Mouse (Mus musculus) heart, postnatal 0 days (tissue): ENCODE results near the gene 0610012G03Rik. TPM values are rescaled to one million over a fixed set of nuclear protein-coding genes. Genes with fewer than 3 reads are reported as not detected.

Experiments
- ATAC-seq: fragments of 200-750 bp; cut with Nextera tagmentation; 2 replicates; pipeline ENCODE4 v1.8.0; 2017; ENCODE audit warnings: low read depth, moderate number of reproducible peaks, moderate library complexity; ENCODE audit not compliant: insufficient read depth
- DNase-seq: peaks from one replicate; pipeline ENCODE4 v3.0.0-alpha.2; 2016; ENCODE audit warnings: low spot score
- H3K27ac ChIP-seq: fragments of 300-500 bp; sonication (generic); 2 replicates; pipeline ENCODE4 v1.5.1; 2014; ENCODE audit warnings: low read depth, mild to moderate bottlenecking
- H3K27me3 ChIP-seq: fragments of 300-500 bp; sonication (generic); 2 replicates; pipeline ENCODE4 v1.6.1; 2014; ENCODE audit warnings: low read length, mixed read lengths; ENCODE audit not compliant: control insufficient read depth, insufficient read depth
- H3K36me3 ChIP-seq: fragments of 300-500 bp; sonication (generic); replicated peaks from 2 replicates; pipeline ENCODE4 v1.6.1; 2014; ENCODE audit warnings: low read length, mixed read lengths; ENCODE audit not compliant: control insufficient read depth, insufficient read depth
- H3K4me1 ChIP-seq: fragments of 300-500 bp; sonication (generic); 2 replicates; pipeline ENCODE4 v1.6.1; 2014; ENCODE audit warnings: antibody characterized with exemption; ENCODE audit not compliant: control insufficient read depth, insufficient read depth
- H3K4me2 ChIP-seq: fragments of 300-500 bp; sonication (generic); 2 replicates; pipeline ENCODE4 v1.6.1; 2014; ENCODE audit warnings: low read depth, mild to moderate bottlenecking, low read length, moderate library complexity
- H3K4me3 ChIP-seq: fragments of 300-500 bp; sonication (generic); 2 replicates; pipeline ENCODE4 v1.5.1; 2014; ENCODE audit warnings: low read depth, low read length
- H3K9ac ChIP-seq: fragments of 300-500 bp; sonication (generic); replicated peaks from 2 replicates; pipeline ENCODE4 v1.6.1; 2014; ENCODE audit warnings: low read depth, low read length, mixed read lengths
- H3K9me3 ChIP-seq: fragments of 300-500 bp; sonication (generic); replicated peaks from 2 replicates; pipeline ENCODE4 v1.6.1; 2016; ENCODE audit warnings: low read length; ENCODE audit not compliant: control insufficient read depth
- CTCF ChIP-seq: IDR thresholded peaks from 2 replicates; pipeline ENCODE4 v1.5.1; 2016; ENCODE audit warnings: antibody characterized with exemption, control low read depth, low read depth
- EP300 ChIP-seq: IDR thresholded peaks from 2 replicates; pipeline ENCODE4 v1.6.1; 2016; ENCODE audit warnings: antibody characterized with exemption, low read depth
- WGBS: fragments of 180-500 bp; shearing (Covaris S2); extraction: QIAGEN DNeasy Blood & Tissue Kit; methylation state at CpG from one replicate; pipeline ENCODE4 v1.1.7; 2014; 5-methylcytosine and 5-hydroxymethylcytosine counted together
- microRNA-seq: library from miRNA; unstranded; fragments of <30 nt; microRNA quantifications from one replicate; pipeline ENCODE4, GENCODE M21; 2016
- polyA plus RNA-seq: library from polyadenylated mRNA; unstranded; fragments of >200 nt; fragmentation: Nextera tagmentation; extraction: Ambion mirVana; gene quantifications from 2 replicates; pipeline ENCODE4 v1.2.1, GENCODE M21; 2015
- total RNA-seq: library from RNA; depleted of rRNA; stranded (reverse); fragments of >200 nt; gene quantifications from 2 replicates; pipeline ENCODE4 v1.2.3, GENCODE M21; 2014; ENCODE audit warnings: low replicate concordance; rRNA removed

Gene 0610012G03Rik
- total and polyA plus RNA-seq, 2 experiments from 2014 or later, result 171 to 175 TPM

GRCm38 (mm10) chr16:31905891-31906825, 42.1 kb downstream of the 0610012G03Rik start:
- Histone ChIP-seq H3K4me1 (no peaks in the 10 kb centered on the region), H3K4me2 (peak overlapping the region; percentile 63), H3K9me3 (no peaks in the 10 kb centered on the region), H3K27me3 (no peaks in the 10 kb centered on the region), H3K4me3 (peak overlapping the region; percentile 34), H3K36me3 (no peaks in the 10 kb centered on the region), H3K27ac (no peak overlapping the region), H3K9ac (no peak overlapping the region)
- ATAC-seq, result no peak
- no peak for TF ChIP-seq EP300
- no peak for DNase-seq
- 25% methylated on average over 19 of the region's 20 CpGs for WGBS

DNA sequence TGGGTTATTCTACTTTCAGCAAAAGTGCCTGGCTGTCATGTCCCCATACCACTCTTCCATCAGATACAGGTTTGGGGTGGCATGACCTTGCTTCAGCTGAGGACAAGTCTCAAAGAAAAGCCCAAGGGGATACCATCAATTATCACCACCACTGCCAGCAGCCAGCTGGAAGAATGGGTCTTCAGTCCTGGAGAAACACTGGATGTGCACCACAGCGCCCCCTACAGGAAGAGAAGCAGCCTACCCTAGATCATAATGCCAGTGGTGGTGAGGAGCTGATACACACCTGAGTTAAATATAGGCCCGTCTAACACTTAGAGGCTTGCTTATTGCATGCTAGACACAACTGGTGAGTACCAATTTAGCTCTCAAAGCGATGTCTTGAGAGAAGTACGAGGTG, 43.0 kb downstream of the 0610012G03Rik start:
- no peaks in the 10 kb centered on the region for H3K9me3 ChIP-seq
- no peak for DNase-seq
- H3K36me3 ChIP-seq, result no peaks in the 10 kb centered on the region
- H3K27ac ChIP-seq, result no peak overlapping the region
- no peaks in the 10 kb centered on the region for H3K27me3 ChIP-seq
- no peaks in the 10 kb centered on the region for H3K4me1 ChIP-seq
- TF ChIP-seq CTCF (no peak), EP300 (no peak)
- no peak overlapping the region for H3K4me3 ChIP-seq
- no peak overlapping the region for H3K9ac ChIP-seq
- no peak overlapping the region for H3K4me2 ChIP-seq
- ATAC-seq, result no peak
- WGBS, result 71% methylated on average over 4 of the region's 4 CpGs

DNA sequence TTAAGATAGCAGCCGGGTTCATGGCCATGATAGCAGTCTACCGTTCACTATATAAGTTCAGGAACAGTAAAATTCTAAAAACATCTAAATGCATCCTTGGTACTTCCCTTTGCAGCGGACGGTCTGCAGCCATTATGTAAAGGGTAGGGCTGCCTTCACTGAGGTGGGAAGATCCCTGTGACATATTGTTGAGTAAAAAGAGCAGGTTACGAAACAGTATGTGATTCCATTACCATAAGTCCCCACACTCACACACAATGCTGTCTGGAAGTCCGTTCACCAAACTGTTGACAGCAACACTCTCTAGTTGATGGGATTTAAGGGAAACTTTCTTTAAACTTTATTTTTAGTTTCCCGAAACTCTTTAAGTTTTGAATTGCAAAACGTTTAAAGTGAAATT, 45.1 kb downstream of the 0610012G03Rik start:
- Histone ChIP-seq H3K9me3 (no peaks in the 10 kb centered on the region), H3K4me3 (no peak overlapping the region), H3K36me3 (no peaks in the 10 kb centered on the region), H3K27me3 (no peaks in the 10 kb centered on the region), H3K9ac (no peak overlapping the region), H3K27ac (no peak overlapping the region), H3K4me2 (no peak overlapping the region), H3K4me1 (no peaks in the 10 kb centered on the region)
- 86% methylated on average over 8 of the region's 8 CpGs for WGBS
- no peak for TF ChIP-seq CTCF
- no peak for TF ChIP-seq EP300
- no peak for ATAC-seq
- no peak for DNase-seq

GRCm38 (mm10) chr16:31901886-31902285, 46.4 kb downstream of the 0610012G03Rik start:
- no peaks in the 10 kb centered on the region for H3K9me3 ChIP-seq
- no peaks in the 10 kb centered on the region for H3K4me1 ChIP-seq
- ATAC-seq (no peak), DNase-seq (no peak)
- H3K4me3 ChIP-seq, result no peak overlapping the region
- H3K9ac ChIP-seq, result no peak overlapping the region
- no peak overlapping the region for H3K27ac ChIP-seq
- no peaks in the 10 kb centered on the region for H3K36me3 ChIP-seq
- H3K4me2 ChIP-seq, result no peak overlapping the region
- H3K27me3 ChIP-seq, result no peaks in the 10 kb centered on the region
- TF ChIP-seq CTCF (no peak), EP300 (no peak)
- 68% methylated on average over 1 of the region's 1 CpGs for WGBS

GRCm38 (mm10) chr16:31898546-31899326, 49.6 kb downstream of the 0610012G03Rik start:
- Histone ChIP-seq H3K4me1 (no peaks in the 10 kb centered on the region), H3K4me3 (no peak overlapping the region), H3K4me2 (no peak overlapping the region), H3K27ac (no peak overlapping the region), H3K9ac (no peak overlapping the region), H3K27me3 (no peaks in the 10 kb centered on the region), H3K9me3 (no peaks in the 10 kb centered on the region), H3K36me3 (no peaks in the 10 kb centered on the region)
- TF ChIP-seq EP300 (no peak), CTCF (no peak)
- ATAC-seq (no peak), DNase-seq (no peak)
- 79% methylated on average over 18 of the region's 18 CpGs for WGBS

Small RNAs within 50 kb of the gene (microRNA-seq; reads per million reads assigned to microRNA genes)
- gene Gm26269, result not detected

Other genes starting within 250 kb of the 0610012G03Rik start
- gene Meltf, start 69.7 kb downstream of the 0610012G03Rik start, total RNA-seq, result 0.04 TPM in 1 of 2 replicates, not detected in the other
- not detected in 2 replicates for gene Meltf, start 69.7 kb downstream of the 0610012G03Rik start, polyA plus RNA-seq
- gene Pigz, start 14.6 kb downstream of the 0610012G03Rik start, total RNA-seq, result not detected in 2 replicates
- gene Pigz, start 14.6 kb downstream of the 0610012G03Rik start, polyA plus RNA-seq, result 0.51 and 0.87 TPM in 2 replicates
- 9.9 and 12.0 TPM in 2 replicates for gene Ncbp2, start within 50 bp of the 0610012G03Rik start, total RNA-seq
- 42.1 and 48.0 TPM in 2 replicates for gene Ncbp2, start within 50 bp of the 0610012G03Rik start, polyA plus RNA-seq
- gene Senp5, start 54.8 kb upstream of the 0610012G03Rik start, total RNA-seq, result 10.5 and 16.6 TPM in 2 replicates
- 5.6 and 6.1 TPM in 2 replicates for gene Senp5, start 54.8 kb upstream of the 0610012G03Rik start, polyA plus RNA-seq
- 21.3 and 25.8 TPM in 2 replicates for gene Pak2, start 130.8 kb upstream of the 0610012G03Rik start, total RNA-seq
- gene Pak2, start 130.8 kb upstream of the 0610012G03Rik start, polyA plus RNA-seq, result 16.3 and 19.1 TPM in 2 replicates
- 35.8 and 44.9 TPM in 2 replicates for gene Pigx, start 151.2 kb upstream of the 0610012G03Rik start, total RNA-seq
- 61.0 and 63.7 TPM in 2 replicates for gene Pigx, start 151.2 kb upstream of the 0610012G03Rik start, polyA plus RNA-seq
- gene Cep19, start 151.3 kb upstream of the 0610012G03Rik start, total RNA-seq, result 4.2 and 12.1 TPM in 2 replicates
- 19.6 and 20.1 TPM in 2 replicates for gene Cep19, start 151.3 kb upstream of the 0610012G03Rik start, polyA plus RNA-seq
- 13.4 and 16.6 TPM in 2 replicates for gene Nrros, start 217.1 kb upstream of the 0610012G03Rik start, total RNA-seq
- gene Nrros, start 217.1 kb upstream of the 0610012G03Rik start, polyA plus RNA-seq, result 6.1 and 6.8 TPM in 2 replicates
- not detected in 2 replicates for gene Bex6, start 231.3 kb upstream of the 0610012G03Rik start, total RNA-seq
- not detected in 2 replicates for gene Bex6, start 231.3 kb upstream of the 0610012G03Rik start, polyA plus RNA-seq